Mouse (Mus musculus) liver, embryonic 14.5 days (tissue): Measurements from ENCODE around the gene Tmed4.

Experiments used
- CTCF ChIP-seq: IDR thresholded peaks from 2 replicates; pipeline ENCODE4 v1.5.1; 2016; ENCODE audit warnings: antibody characterized with exemption, low read depth, control low read depth
- EP300 ChIP-seq: IDR thresholded peaks from 2 replicates; pipeline ENCODE4 v1.6.1; 2016; ENCODE audit warnings: antibody characterized with exemption, low read depth

- TF ChIP-seq CTCF, result no peak
- no peak for TF ChIP-seq EP300
Measured at GRCm38 (mm10) chr11:6296077-6296476, 21.4 kb upstream of the Tmed4 start.
